Mouse (Mus musculus) erythroblast, embryonic 14.5 days (primary cell): ENCODE results near the gene Slc44a3. TPM values are rescaled to one million over a fixed set of nuclear protein-coding genes. Genes with fewer than 3 reads are reported as not detected.

Experiments used
- H3K27me3 ChIP-seq: 2 replicates; pipeline ENCODE4 v1.6.1; 2012; ENCODE audit warnings: inconsistent platforms; ENCODE audit not compliant: control insufficient read depth
- H3K36me3 ChIP-seq: 2 replicates; pipeline ENCODE4 v1.6.1; 2012; ENCODE audit warnings: mild to moderate bottlenecking, inconsistent platforms; ENCODE audit not compliant: control insufficient read depth
- H3K4me1 ChIP-seq: 2 replicates; pipeline ENCODE4 v1.6.1; 2012; ENCODE audit warnings: inconsistent platforms; ENCODE audit not compliant: control insufficient read depth
- H3K4me3 ChIP-seq: replicated peaks from 2 replicates; pipeline ENCODE3; 2012; ENCODE audit warnings: moderate library complexity, mild to moderate bottlenecking, inconsistent platforms
- H3K9me3 ChIP-seq: 2 replicates; pipeline ENCODE4 v1.6.1; 2012; ENCODE audit warnings: low read length, inconsistent platforms, mixed read lengths; ENCODE audit not compliant: control insufficient read depth
- GATA1 ChIP-seq: IDR thresholded peaks from 2 replicates; pipeline ENCODE4 v1.6.1; 2012; ENCODE audit warnings: low read length, inconsistent platforms, mixed read lengths
- TAL1 ChIP-seq: IDR thresholded peaks from 3 replicates; pipeline ENCODE4 v1.6.1; 2012; ENCODE audit warnings: low read length, inconsistent platforms, mixed read lengths
- polyA plus RNA-seq: library from polyadenylated mRNA; stranded (reverse); fragments of >175 nt; gene quantifications from 2 replicates; pipeline ENCODE4 v1.2.3, GENCODE M21; 2012

Gene Slc44a3
- polyA plus RNA-seq, 1 experiment: not detected

DNA sequence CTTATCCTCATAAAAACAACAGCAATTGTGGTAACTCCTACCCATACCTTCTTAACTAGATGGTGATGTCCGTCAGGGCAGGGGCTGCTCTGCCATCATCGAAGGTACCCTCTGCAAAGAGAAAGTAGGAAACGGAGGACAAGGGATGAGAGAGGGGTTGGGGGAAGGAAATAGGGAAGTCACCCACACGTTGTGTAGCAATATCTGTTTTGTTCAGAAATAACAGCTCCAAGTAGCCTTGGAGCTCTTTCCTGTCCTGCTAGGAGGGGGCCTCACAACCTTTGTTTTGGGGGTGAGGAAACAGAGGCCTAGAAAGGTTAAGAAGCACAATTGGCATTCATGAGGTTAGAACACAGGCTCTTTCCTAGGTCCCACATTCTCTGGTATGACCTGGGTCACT lies 39.3 kb upstream of the Slc44a3 start:
- Histone ChIP-seq H3K36me3 (no peaks in the 10 kb centered on the region), H3K27me3 (no peaks in the 10 kb centered on the region), H3K4me1 (no peaks in the 10 kb centered on the region), H3K4me3 (no peak overlapping the region), H3K9me3 (no peaks in the 10 kb centered on the region)
- TF ChIP-seq TAL1 (no peak), GATA1 (no peak)

- H3K4me1 ChIP-seq: no peaks in the 10 kb centered on the region
- H3K36me3 ChIP-seq: no peaks in the 10 kb centered on the region
- H3K27me3 ChIP-seq: no peaks in the 10 kb centered on the region
- no peaks in the 10 kb centered on the region for H3K9me3 ChIP-seq
- H3K4me3 ChIP-seq: no peak overlapping the region
- TF ChIP-seq GATA1 (no peak), TAL1 (no peak)
Measured at GRCm38 (mm10) chr3:121570623-121571022, 38.4 kb upstream of the Slc44a3 start.

DNA sequence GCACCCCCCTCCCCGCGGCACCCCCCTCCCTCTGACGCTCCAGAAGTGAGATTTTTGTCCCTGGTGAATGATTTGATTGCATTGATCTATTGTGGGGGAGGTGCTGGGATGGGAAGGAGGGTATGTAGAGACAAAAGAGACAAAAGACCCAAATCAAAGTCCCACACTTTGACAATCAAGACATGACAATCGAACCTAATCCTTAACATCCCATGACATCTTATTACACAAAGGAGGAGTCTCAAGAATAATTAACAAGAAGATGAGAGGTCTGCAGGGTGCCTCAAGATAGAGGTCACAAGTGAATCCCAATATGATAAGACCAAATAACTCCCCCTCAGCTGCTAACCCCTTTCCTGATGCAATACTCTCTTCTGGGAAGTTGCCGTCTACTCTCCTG lies 37.6 kb upstream of the Slc44a3 start:
- no peak overlapping the region for H3K4me3 ChIP-seq
- H3K9me3 ChIP-seq: no peaks in the 10 kb centered on the region
- no peaks in the 10 kb centered on the region for H3K27me3 ChIP-seq
- no peaks in the 10 kb centered on the region for H3K36me3 ChIP-seq
- TF ChIP-seq GATA1: no peak
- no peak for TF ChIP-seq TAL1
- H3K4me1 ChIP-seq: no peaks in the 10 kb centered on the region

GRCm38 (mm10) chr3:121569004-121569403 lies 36.8 kb upstream of the Slc44a3 start:
- Histone ChIP-seq H3K27me3 (no peaks in the 10 kb centered on the region), H3K4me3 (no peak overlapping the region), H3K4me1 (no peaks in the 10 kb centered on the region), H3K9me3 (no peaks in the 10 kb centered on the region), H3K36me3 (no peaks in the 10 kb centered on the region)
- TF ChIP-seq TAL1 (no peak), GATA1 (no peak)

DNA sequence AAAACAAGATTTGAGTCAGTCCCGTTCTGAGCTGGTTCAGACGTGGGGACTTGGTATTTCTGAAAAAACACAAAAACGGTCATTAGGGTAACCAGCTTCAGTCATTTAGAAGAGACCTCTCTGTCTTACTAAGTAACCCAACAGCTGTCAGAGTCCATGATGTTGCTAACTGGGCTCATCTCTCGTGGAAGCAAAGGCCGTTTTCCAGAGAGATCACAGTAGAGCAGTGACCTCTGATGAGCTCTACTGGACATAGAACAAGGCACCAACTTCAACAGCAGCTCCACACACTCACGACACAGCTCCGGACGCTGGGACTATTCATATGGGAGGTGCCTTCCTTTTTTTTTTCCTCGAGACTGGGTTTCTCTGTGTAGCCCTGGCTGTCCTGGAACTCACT lies 35.7 kb upstream of the Slc44a3 start:
- Histone ChIP-seq H3K27me3 (no peaks in the 10 kb centered on the region), H3K4me1 (no peaks in the 10 kb centered on the region)
- TF ChIP-seq GATA1: no peak
- TF ChIP-seq TAL1: no peak

GRCm38 (mm10) chr3:121567337-121567900 lies 35.2 kb upstream of the Slc44a3 start:
- H3K4me1 ChIP-seq: no peaks in the 10 kb centered on the region
- no peaks in the 10 kb centered on the region for H3K36me3 ChIP-seq
- H3K4me3 ChIP-seq: no peak overlapping the region
- no peaks in the 10 kb centered on the region for H3K27me3 ChIP-seq
- TF ChIP-seq TAL1 (no peak), GATA1 (no peak)
- no peaks in the 10 kb centered on the region for H3K9me3 ChIP-seq

More for the DNA sequence above, 35.7 kb upstream of the Slc44a3 start:
- Histone ChIP-seq H3K36me3 (no peaks in the 10 kb centered on the region), H3K4me3 (no peak overlapping the region), H3K9me3 (no peaks in the 10 kb centered on the region)

DNA sequence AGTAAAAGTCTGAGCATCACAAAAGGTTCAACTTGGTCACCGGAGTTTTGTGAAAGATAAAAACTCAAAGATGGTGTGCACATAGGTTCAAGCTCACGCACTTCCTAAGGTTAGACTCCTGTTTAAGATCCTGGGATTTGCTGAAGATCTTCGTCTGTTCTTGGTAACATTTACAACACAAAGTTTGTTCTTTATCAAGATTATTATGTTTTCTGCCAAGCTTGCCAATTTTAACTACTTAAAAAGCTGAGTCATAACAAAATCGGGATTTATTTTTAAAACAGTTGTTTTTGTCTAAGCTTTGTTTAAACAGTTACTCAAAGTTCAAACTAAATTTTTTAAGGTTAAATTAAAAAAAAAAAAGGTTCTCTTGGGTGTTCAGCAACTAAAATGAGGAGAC lies 34.7 kb upstream of the Slc44a3 start:
- TF ChIP-seq TAL1: no peak
- TF ChIP-seq GATA1: no peak
- no peaks in the 10 kb centered on the region for H3K27me3 ChIP-seq
- H3K4me1 ChIP-seq: no peaks in the 10 kb centered on the region
- no peaks in the 10 kb centered on the region for H3K9me3 ChIP-seq
- H3K4me3 ChIP-seq: no peak overlapping the region
- H3K36me3 ChIP-seq: no peaks in the 10 kb centered on the region

- Histone ChIP-seq H3K9me3 (no peaks in the 10 kb centered on the region), H3K4me3 (no peak overlapping the region), H3K27me3 (no peaks in the 10 kb centered on the region), H3K4me1 (no peaks in the 10 kb centered on the region), H3K36me3 (no peaks in the 10 kb centered on the region)
- TF ChIP-seq GATA1 (no peak), TAL1 (no peak)
Measured at GRCm38 (mm10) chr3:121561803-121562202, 29.6 kb upstream of the Slc44a3 start.

GRCm38 (mm10) chr3:121560115-121560865 lies 28.1 kb upstream of the Slc44a3 start:
- Histone ChIP-seq H3K4me1 (peaks cover 8% of the 10 kb centered on the region), H3K36me3 (no peaks in the 10 kb centered on the region), H3K27me3 (no peaks in the 10 kb centered on the region), H3K9me3 (no peaks in the 10 kb centered on the region), H3K4me3 (no peak overlapping the region)
- TF ChIP-seq TAL1: no peak
- TF ChIP-seq GATA1: no peak
